Mouse (Mus musculus) ovary, postnatal 14 days (tissue): Measurements from ENCODE around the gene Reg2.
"Not testable (repeated sequence)": the region's sequence is repeated elsewhere in the genome, so short reads cannot be mapped to it uniquely, and the experiment has no call there.

Source experiments
- DNase-seq: peaks from one replicate; pipeline ENCODE4 v3.0.0; 2022; ENCODE audit warnings: low spot score

Reg2 gene

GRCm38 (mm10) chr6:78395323-78395722 is at the start of gene Reg2:
Gene Reg2 (plus strand): TSS chr6:78395623.
- not testable (repeated sequence) for DNase-seq

- no peak for DNase-seq
These were observed 33.4 kb upstream of the Reg2 start for GRCm38 (mm10) chr6:78361971-78362563.

GRCm38 (mm10) chr6:78370357-78370756 is 25.1 kb upstream of the Reg2 start, which contains the start of gene Reg3b:
Gene Reg3b (plus strand): TSS chr6:78370657.
- DNase-seq: no peak

GRCm38 (mm10) chr6:78378765-78379164 is 16.7 kb upstream of the Reg2 start, which contains the start of gene Reg3d:
Gene Reg3d (minus strand): TSS chr6:78378865.
- DNase-seq: no peak

- DNase-seq: no peak
These were observed 15.0 kb upstream of the Reg2 start, which contains the start of gene Reg3a for GRCm38 (mm10) chr6:78380409-78380808. Gene Reg3a (plus strand): TSS chr6:78380709.

GRCm38 (mm10) chr6:78385609-78386008 is 9.8 kb upstream of the Reg2 start:
- DNase-seq: no peak

GRCm38 (mm10) chr6:78422411-78422810 is 27.0 kb downstream of the Reg2 start, which contains the start of gene Reg1:
Gene Reg1 (plus strand): TSS chr6:78422711.
- DNase-seq: not testable (repeated sequence)

GRCm38 (mm10) chr6:78425497-78425896 is 30.1 kb downstream of the Reg2 start:
- DNase-seq: no peak

GRCm38 (mm10) chr6:78447202-78447601 is 51.8 kb downstream of the Reg2 start:
- no peak for DNase-seq

GRCm38 (mm10) chr6:78448409-78448808 is 53.0 kb downstream of the Reg2 start:
- DNase-seq: no peak

- no peak for DNase-seq
These were observed 57.4 kb downstream of the Reg2 start for GRCm38 (mm10) chr6:78452804-78453203.
